Mouse (Mus musculus) heart, adult 2 months (tissue): ENCODE data around the gene Epas1.

Experiments used
- CTCF ChIP-seq: fragments of 200-600 bp; IDR thresholded peaks from 2 replicates; pipeline ENCODE4 v1.8.1; 2022; ENCODE audit warnings: antibody characterized with exemption, mild to moderate bottlenecking, moderate library complexity
- POLR2A ChIP-seq: fragments of 200-500 bp; IDR thresholded peaks from 2 replicates; pipeline ENCODE4 v1.6.1; 2011; ENCODE audit warnings: mild to moderate bottlenecking, low read depth, low read length, control low read depth; ENCODE audit not compliant: insufficient read depth

DNA sequence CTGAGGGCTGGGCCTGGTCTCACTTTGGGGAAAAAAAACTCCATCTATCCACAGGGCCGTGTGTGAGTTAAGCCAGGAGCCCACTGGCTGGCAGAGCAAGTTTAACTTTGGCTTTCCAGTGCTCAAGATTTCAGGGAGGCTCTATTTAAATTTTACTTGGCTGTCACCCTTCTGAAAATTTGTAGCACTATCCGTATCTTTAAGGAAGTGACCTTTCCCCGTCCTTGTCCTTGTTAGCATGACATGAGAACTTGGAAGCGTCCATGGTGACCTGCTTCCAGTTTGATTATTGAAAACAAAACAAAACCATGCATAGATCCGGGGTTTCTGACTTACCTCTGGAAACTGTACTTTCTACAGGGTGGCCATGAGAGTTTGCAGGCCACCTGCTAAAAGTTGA lies 17.3 kb downstream of the Epas1 start:
- TF ChIP-seq CTCF = no peak
- TF ChIP-seq POLR2A = no peak
